Mouse (Mus musculus) lung, embryonic 14.5 days (tissue): ENCODE results near the gene BC051019. TPM values are rescaled to one million over a fixed set of nuclear protein-coding genes. Genes with fewer than 3 reads are reported as not detected.
A peak's percentile ranks its signal among the peaks of the same experiment; 100 is the strongest.

ENCODE experiments used
- ATAC-seq: fragments of 200-750 bp; cut with Nextera tagmentation; 2 replicates; pipeline ENCODE4 v1.8.0; 2017; ENCODE audit warnings: mild to moderate bottlenecking, moderate TSS enrichment, moderate library complexity; ENCODE audit not compliant: insufficient read depth
- DNase-seq: peaks from one replicate; pipeline ENCODE4 v3.0.0-alpha.2; 2015
- H3K27ac ChIP-seq: fragments of 300-500 bp; sonication (generic); 2 replicates; pipeline ENCODE4 v1.5.1; 2014; ENCODE audit warnings: low read depth, mild to moderate bottlenecking, moderate library complexity
- H3K27me3 ChIP-seq: fragments of 300-500 bp; sonication (generic); 2 replicates; pipeline ENCODE4 v1.6.1; 2014; ENCODE audit warnings: low read length, control low read depth; ENCODE audit not compliant: insufficient read depth
- H3K36me3 ChIP-seq: fragments of 300-500 bp; sonication (generic); 2 replicates; pipeline ENCODE4 v1.6.1; 2014; ENCODE audit warnings: control low read depth; ENCODE audit not compliant: insufficient read depth
- H3K4me1 ChIP-seq: fragments of 300-500 bp; sonication (generic); 2 replicates; pipeline ENCODE4 v1.6.1; 2014; ENCODE audit warnings: antibody characterized with exemption, control low read depth; ENCODE audit not compliant: insufficient read depth
- H3K4me2 ChIP-seq: fragments of 300-500 bp; sonication (generic); 2 replicates; pipeline ENCODE4 v1.6.1; 2014; ENCODE audit warnings: mild to moderate bottlenecking
- H3K4me3 ChIP-seq: fragments of 300-500 bp; sonication (generic); 2 replicates; pipeline ENCODE4 v1.5.1; 2014; ENCODE audit warnings: low read depth, low read length
- H3K9ac ChIP-seq: fragments of 300-500 bp; sonication (generic); 2 replicates; pipeline ENCODE4 v1.6.1; 2014
- H3K9me3 ChIP-seq: fragments of 300-500 bp; sonication (generic); 2 replicates; pipeline ENCODE4 v1.6.1; 2016; ENCODE audit warnings: low read depth, low read length, control low read depth
- CTCF ChIP-seq: IDR thresholded peaks from 2 replicates; pipeline ENCODE4 v1.5.1; 2016; ENCODE audit warnings: antibody characterized with exemption, low read depth
- WGBS: fragments of 180-500 bp; shearing (Covaris S2); extraction: QIAGEN DNeasy Blood & Tissue Kit; methylation state at CpG from one replicate; pipeline ENCODE4 v1.1.7; 2014; 5-methylcytosine and 5-hydroxymethylcytosine counted together
- polyA plus RNA-seq: library from polyadenylated mRNA; unstranded; fragments of >200 nt; fragmentation: Nextera tagmentation; extraction: Ambion mirVana; gene quantifications from 2 replicates; pipeline ENCODE4 v1.2.1, GENCODE M21; 2014

The BC051019 gene
- polyA plus RNA-seq, 1 experiment from 2014 or later: not detected

- Histone ChIP-seq H3K4me1 (no peaks in the 10 kb centered on the region), H3K27ac (no peak overlapping the region), H3K9ac (no peak overlapping the region), H3K4me2 (no peak overlapping the region), H3K4me3 (no peak overlapping the region), H3K27me3 (no peaks in the 10 kb centered on the region), H3K36me3 (peaks cover 18% of the 10 kb centered on the region; the same call in 1 of the 2 replicates), H3K9me3 (no peaks in the 10 kb centered on the region)
- DNase-seq: peak; percentile 19
- TF ChIP-seq CTCF: no peak
- 76% methylated on average over 4 of the region's 4 CpGs for WGBS
- ATAC-seq: no peak
These were observed 11.2 kb upstream of the BC051019 start for GRCm38 (mm10) chr7:109734806-109735205.

- ATAC-seq: no peak
- no peak within 1 kb of the TSS for H3K27ac ChIP-seq
- H3K9ac ChIP-seq: no peak within 1 kb of the TSS
- no peaks in the 10 kb centered on the region for H3K9me3 ChIP-seq
- H3K27me3 ChIP-seq: no peaks in the 10 kb centered on the region
- H3K4me1 ChIP-seq: peaks cover 9% of the 10 kb centered on the region
- no peak within 1 kb of the TSS for H3K4me2 ChIP-seq
- DNase-seq: no peak
- TF ChIP-seq CTCF: no peak
- H3K4me3 ChIP-seq: no peak within 1 kb of the TSS
- peaks cover 15% of the 10 kb centered on the region; the same call in 1 of the 2 replicates for H3K36me3 ChIP-seq
- WGBS: 82% methylated on average over 5 of the region's 5 CpGs
These were observed 8.0 kb upstream of the BC051019 start, which contains the start of gene Ascl3 for GRCm38 (mm10) chr7:109731626-109732025. TSS of gene Ascl3 (minus strand) at chr7:109731726.

- no peaks in the 10 kb centered on the region for H3K9me3 ChIP-seq
- 91% methylated on average over 8 of the region's 8 CpGs for WGBS
- H3K9ac ChIP-seq: no peak overlapping the region
- TF ChIP-seq CTCF: no peak
- no peak overlapping the region for H3K4me2 ChIP-seq
- H3K4me3 ChIP-seq: no peak overlapping the region
- no peak overlapping the region for H3K27ac ChIP-seq
- no peak for DNase-seq
- H3K27me3 ChIP-seq: no peaks in the 10 kb centered on the region
- ATAC-seq: no peak
- no peaks in the 10 kb centered on the region for H3K36me3 ChIP-seq
- H3K4me1 ChIP-seq: no peaks in the 10 kb centered on the region
These were observed 536 bp downstream of the BC051019 start for GRCm38 (mm10) chr7:109723114-109723513.

- ATAC-seq: no peak
- Histone ChIP-seq H3K27me3 (no peaks in the 10 kb centered on the region), H3K9ac (no peak overlapping the region), H3K9me3 (no peaks in the 10 kb centered on the region), H3K4me2 (no peak overlapping the region), H3K27ac (no peak overlapping the region), H3K36me3 (no peaks in the 10 kb centered on the region), H3K4me3 (no peak overlapping the region), H3K4me1 (no peaks in the 10 kb centered on the region)
- 97% methylated on average over 2 of the region's 2 CpGs for WGBS
- DNase-seq: peak; percentile 38
- TF ChIP-seq CTCF: peak; percentile 40; the same call in 1 of the 2 replicates
These were observed 1.0 kb downstream of the BC051019 start for GRCm38 (mm10) chr7:109722618-109723017.

- Histone ChIP-seq H3K4me2 (no peak overlapping the region), H3K4me1 (no peaks in the 10 kb centered on the region), H3K27me3 (no peaks in the 10 kb centered on the region), H3K4me3 (no peak overlapping the region), H3K9me3 (no peaks in the 10 kb centered on the region), H3K27ac (no peak overlapping the region), H3K36me3 (no peaks in the 10 kb centered on the region), H3K9ac (no peak overlapping the region)
- WGBS: 56% methylated on average over 9 of the region's 9 CpGs
- ATAC-seq: no peak; the same call in 1 of the 2 replicates
- TF ChIP-seq CTCF: peak; percentile 64
- peak; percentile 85 for DNase-seq
These were observed 4.4 kb downstream of the BC051019 start for GRCm38 (mm10) chr7:109719286-109719685.

- no peak for TF ChIP-seq CTCF
- H3K9me3 ChIP-seq: no peaks in the 10 kb centered on the region
- peaks cover 18% of the 10 kb centered on the region; the same call in 1 of the 2 replicates for H3K36me3 ChIP-seq
- H3K27me3 ChIP-seq: no peaks in the 10 kb centered on the region
- no peak overlapping the region for H3K27ac ChIP-seq
- H3K9ac ChIP-seq: no peak overlapping the region
- DNase-seq (no peak), ATAC-seq (no peak)
- no peaks in the 10 kb centered on the region for H3K4me1 ChIP-seq
- H3K4me2 ChIP-seq: no peak overlapping the region
- no peak overlapping the region for H3K4me3 ChIP-seq
- 91% methylated on average over 2 of the region's 2 CpGs for WGBS
These were observed 10.1 kb downstream of the BC051019 start for GRCm38 (mm10) chr7:109713434-109713982.

- ATAC-seq (no peak), DNase-seq (no peak)
- H3K27me3 ChIP-seq: no peaks in the 10 kb centered on the region
- no peaks in the 10 kb centered on the region for H3K4me1 ChIP-seq
- 84% methylated on average over 7 of the region's 7 CpGs for WGBS
- no peak overlapping the region for H3K9ac ChIP-seq
- no peak overlapping the region for H3K27ac ChIP-seq
- no peak overlapping the region for H3K4me3 ChIP-seq
- H3K4me2 ChIP-seq: no peak overlapping the region
- H3K9me3 ChIP-seq: no peaks in the 10 kb centered on the region
- no peak for TF ChIP-seq CTCF
- peaks cover 18% of the 10 kb centered on the region; the same call in 1 of the 2 replicates for H3K36me3 ChIP-seq
These were observed 11.5 kb downstream of the BC051019 start for GRCm38 (mm10) chr7:109712198-109712597.

- no peak overlapping the region for H3K9ac ChIP-seq
- H3K27me3 ChIP-seq: no peaks in the 10 kb centered on the region
- H3K4me3 ChIP-seq: no peak overlapping the region
- H3K4me1 ChIP-seq: 0 out of 2 replicates have a peak, but pooled peaks cover 2% of the 10 kb centered on the region
- TF ChIP-seq CTCF: no peak
- H3K27ac ChIP-seq: no peak overlapping the region
- no peak overlapping the region for H3K4me2 ChIP-seq
- H3K36me3 ChIP-seq: peaks cover 18% of the 10 kb centered on the region; the same call in 1 of the 2 replicates
- DNase-seq (no peak), ATAC-seq (no peak)
- no peaks in the 10 kb centered on the region for H3K9me3 ChIP-seq
- 41% methylated on average over 1 of the region's 1 CpGs for WGBS
These were observed 13.6 kb downstream of the BC051019 start for GRCm38 (mm10) chr7:109710069-109710468.
